Mouse (Mus musculus) olfactory bulb, adult 2 months (tissue): ENCODE data around the gene Nap1l5.

Experiments used
- CTCF ChIP-seq: fragments of 200-500 bp; IDR thresholded peaks from 2 replicates; pipeline ENCODE4 v1.5.1; 2012; ENCODE audit warnings: low read depth, mild to moderate bottlenecking, low read length, moderate library complexity; ENCODE audit not compliant: insufficient read depth
- POLR2A ChIP-seq: fragments of 200-500 bp; IDR thresholded peaks from 2 replicates; pipeline ENCODE4 v1.6.1; 2012; ENCODE audit warnings: mild to moderate bottlenecking, low read depth, low read length, moderate library complexity; ENCODE audit not compliant: insufficient read depth

DNA sequence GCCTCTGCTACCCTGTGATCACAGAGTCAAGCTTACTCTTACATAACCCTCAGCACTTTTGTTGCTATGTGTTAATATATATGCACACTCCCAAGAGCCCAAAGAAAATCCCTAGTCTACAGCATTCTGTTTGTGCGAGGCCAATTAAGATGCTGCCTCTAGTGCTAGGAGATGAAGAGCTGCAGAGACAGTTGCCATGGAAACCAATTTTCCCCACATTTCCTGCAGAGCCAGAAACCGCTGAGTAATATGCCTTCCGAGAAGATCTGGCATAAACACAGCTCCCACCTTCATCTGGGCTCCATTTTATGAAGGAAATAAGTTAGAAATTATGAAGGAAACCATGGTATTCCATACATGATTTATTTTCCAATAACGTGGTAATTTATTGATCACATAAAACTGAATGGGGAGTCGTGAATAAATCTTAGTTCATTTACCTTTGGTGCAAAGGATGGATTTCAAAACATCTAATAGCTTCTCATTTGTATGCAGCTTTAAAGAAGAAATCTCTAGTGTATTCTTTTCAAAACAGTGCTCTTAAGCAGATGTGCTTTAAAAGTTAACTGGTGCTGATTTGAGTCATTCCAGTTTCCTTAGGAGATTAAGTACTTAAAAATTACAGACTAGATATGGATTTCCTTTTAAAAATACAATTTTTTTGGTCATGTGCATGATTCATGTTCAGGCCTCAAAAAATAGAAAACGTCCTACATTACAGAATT lies 26.5 kb upstream of the Nap1l5 start:
- TF ChIP-seq POLR2A (no peak), CTCF (no peak)
